Mouse (Mus musculus): Measurements from ENCODE around the gene Tmem26.
A peak's percentile ranks its signal among the peaks of the same experiment; 100 is the strongest.

Tmem26 gene

DNA sequence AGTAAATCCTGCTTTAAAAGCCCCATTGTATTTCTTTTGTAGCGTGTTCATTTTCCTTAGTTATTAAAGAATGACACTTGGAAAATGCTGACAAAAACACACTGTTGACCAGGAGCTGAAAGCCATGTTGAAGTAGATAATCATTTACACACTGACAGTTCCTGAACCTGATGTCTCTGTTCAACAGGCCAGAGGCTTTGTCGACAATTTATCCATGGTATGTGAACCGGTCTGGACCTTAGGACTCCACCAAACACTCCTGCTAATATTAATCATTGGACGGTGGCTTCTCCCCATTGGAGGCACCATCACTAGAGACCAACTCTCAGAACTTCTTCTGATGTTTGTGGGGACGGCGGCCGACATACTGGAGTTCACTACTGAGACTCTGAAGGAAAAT is 27.5 kb downstream of the Tmem26 start:
- DNase-seq (ENCODE audit: low read depth, low spot score), result no peak

DNA sequence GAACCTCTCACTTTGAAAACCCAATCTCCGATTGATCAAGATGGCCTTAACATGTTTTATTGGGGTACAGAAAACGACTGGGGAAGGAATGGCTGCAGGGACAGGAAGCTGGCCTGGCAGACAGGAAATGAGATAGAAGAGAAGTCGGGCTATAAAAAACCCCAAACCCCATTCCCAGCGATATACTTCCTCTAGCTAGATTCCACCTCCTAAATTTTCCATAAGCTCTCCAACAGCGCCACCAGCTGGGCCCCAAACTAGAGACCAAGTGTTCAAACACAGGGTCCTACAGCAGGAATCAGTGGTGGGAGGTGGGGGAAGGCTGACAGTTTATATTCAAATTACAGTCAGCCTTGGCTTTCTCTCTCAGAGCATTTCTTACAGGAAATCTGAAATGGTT is 35.8 kb downstream of the Tmem26 start:
- peak; percentile 20 for DNase-seq (ENCODE audit: low read depth, low spot score)

DNA sequence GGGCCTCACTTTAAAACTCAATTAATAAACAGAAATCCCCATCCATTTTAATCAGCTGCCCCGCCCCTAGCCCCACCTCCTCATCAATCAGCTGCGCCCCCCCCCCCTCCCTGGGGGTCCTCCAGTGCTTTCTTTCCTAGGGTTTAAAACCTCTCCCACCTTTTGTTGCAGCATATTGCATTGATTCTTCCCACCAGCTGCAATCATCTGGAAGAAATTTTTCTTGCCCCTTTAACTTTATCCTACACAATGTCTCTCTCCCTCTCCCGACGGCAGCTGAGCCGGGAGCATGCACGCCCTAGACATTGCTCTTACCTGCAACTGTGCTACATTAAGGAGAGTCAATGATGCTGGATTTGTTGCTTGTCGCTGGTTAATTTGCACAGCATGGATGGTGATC is 36.3 kb downstream of the Tmem26 start:
- no peak for DNase-seq (ENCODE audit: low read depth, low spot score)

DNA sequence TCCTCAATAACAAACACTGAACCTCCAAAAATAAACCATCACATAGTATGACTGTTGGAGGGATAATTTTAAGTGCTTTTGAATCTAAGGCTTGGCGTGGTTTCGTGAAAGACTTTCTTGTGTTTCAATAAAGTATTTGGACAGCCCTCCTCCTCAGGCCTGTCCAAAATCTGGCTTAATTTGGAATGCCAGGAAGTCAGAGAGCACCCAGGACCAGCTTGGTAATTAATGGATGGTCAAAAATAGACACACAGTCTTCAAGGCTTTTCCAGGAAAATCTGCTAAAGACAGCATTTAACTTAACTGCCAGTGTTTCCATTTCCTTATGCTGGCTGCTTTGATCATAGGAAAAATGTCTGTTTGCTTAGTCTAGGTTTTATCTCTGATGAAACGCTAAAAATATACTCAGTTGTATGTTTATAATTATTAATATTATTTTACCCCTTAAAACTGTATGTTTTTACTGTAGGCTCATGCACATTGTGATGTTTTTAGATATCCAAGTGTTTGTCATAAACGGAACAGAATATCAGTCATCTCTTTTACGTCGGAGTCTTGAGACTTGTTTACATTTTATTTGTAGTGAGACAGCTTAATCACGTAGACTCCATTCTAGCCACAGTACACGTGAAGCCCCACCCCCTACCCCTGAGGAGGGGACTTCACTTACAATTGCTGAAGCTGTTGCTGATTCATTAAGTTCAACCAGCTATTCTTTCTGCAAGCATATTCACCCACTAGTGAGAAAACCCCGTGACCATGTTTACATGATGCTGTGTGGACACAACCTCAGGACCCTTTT is 57.8 kb downstream of the Tmem26 start:
- no peak for DNase-seq (ENCODE audit: low read depth, low spot score)

DNA sequence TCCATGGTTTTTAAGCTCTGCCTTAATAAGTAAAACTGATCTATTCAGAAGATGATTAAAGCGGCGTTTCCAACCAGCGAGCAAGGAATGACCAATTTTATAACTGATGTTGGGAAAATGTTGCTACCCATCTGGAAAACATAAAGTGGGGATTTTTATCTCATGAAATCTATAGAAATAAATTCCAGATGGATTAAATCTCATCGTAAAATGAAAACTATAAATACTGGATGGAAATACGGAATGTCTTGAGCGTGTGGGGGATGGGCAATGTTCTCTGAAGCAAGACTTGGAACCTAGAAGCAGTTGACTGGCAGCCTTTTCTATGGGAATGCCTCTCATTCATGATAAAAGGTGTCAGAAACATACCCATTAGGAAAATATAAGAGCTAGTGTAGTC is 59.3 kb downstream of the Tmem26 start:
- no peak for DNase-seq (ENCODE audit: low read depth, low spot score)

DNA sequence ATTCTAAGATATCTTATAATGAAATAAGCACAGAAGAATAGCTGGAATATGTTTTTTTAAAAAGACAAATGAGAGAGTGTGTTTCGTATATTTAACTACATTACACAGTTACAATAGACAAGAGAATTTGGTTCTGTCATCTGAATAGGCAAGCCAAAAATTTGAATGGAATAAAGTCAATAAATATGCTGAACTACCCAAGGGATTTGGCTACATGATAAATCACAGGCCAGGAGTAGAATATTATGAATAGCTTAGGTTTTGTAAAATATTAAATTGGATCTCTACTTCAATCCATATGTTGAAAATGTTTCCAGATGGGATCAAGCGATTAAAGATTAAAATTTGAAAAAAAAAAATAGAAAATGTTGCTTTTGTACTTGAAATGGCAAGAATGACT is 60.4 kb downstream of the Tmem26 start:
- DNase-seq (ENCODE audit: low read depth, low spot score), result no peak

DNA sequence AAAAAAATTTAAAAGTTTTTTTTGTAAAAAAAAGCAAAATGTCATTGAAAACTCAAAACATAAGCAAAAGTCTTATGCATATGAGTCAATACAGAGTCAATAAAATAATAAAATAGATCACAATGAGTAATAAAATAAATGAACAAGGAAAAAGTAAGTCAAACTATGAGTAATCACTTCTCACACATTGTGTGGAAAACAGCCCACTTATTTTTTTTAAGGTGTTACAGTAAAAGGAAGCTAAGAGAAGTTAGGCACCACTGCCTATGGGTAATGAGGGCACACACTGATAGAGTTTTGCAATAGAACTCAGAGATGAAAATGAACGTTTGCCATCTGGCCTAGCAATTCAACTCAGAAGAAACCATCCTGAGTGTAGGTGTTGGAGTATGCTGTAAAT is 61.0 kb downstream of the Tmem26 start:
- DNase-seq (ENCODE audit: low read depth, low spot score), result peak; percentile 8

DNA sequence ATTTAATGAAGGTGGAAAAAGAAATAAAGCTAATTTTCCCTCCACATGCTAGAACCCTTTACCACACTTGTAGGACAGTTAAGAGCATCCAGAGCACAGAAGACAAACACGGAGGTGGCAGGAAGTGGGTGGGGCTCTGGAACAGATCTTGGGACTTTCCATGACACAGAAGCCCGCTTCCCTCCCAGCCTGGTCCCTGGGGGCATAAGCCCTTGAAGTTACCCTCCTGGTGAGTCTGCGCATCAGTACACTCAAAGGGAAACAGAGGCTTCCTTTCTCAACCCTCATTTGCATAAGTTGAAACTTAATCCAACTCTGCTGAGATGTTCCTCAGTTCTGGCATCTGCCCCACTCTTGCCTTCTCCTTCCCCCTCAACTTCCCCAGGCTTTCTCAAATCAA is 72.0 kb downstream of the Tmem26 start:
- peak; percentile 74 for DNase-seq (ENCODE audit: low read depth, low spot score)

DNA sequence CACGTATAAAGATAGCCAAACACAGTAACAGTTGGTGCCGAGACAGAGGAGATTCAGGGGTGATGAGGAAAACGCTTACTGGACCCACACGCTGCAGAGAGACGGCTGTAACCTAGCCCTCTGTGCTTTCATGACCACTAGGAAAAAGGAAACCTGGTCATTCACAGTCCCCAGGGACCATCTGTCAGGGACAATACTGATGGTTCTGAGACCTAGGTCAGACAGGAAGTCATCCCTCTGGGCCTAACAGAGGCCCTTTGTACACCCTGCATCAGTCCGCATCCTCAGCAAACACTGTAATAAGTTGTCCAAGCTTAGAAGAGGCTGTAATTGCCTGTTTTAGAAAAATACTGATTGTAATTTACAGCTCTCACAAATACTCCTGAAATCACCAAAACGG is 76.4 kb downstream of the Tmem26 start:
- no peak for DNase-seq (ENCODE audit: low read depth, low spot score)

DNA sequence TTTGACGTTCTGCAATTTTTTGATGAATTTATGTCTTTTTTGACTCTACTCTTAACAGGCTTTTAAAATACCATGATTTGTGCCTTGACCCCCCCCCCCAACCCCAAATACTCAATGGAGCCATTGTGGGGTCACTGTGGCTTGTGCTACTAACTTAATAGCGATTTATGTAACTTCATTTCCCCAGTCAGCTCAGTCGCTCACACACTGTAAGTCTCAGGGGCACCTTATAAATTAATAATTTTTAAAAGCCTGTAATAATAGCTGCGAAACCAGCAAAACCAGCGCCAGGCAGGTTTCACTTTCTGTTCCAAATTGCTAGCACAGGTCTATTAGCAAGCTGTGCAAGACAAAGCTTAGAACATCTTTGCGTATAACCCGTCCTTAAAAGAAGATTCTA is 76.9 kb downstream of the Tmem26 start:
- DNase-seq (ENCODE audit: low read depth, low spot score), result no peak

DNA sequence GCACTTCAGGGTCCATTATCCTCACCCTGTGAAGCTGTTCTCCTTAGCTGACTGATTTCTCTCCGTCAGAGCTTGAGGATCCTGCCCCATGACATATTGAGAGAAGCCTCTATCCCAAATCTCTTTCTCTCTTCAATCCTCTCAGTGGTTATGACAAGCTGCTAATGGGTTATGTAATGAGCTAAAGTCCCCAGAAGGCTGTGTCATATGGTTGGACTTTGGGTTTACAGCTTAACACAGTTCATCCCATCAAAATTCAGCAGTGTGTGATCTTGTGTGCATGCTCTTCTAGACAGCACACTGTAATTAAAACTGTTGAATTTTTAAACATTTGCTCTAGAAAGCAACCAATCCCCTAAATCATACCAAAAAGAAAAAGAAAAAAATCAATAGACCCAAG is 82.9 kb downstream of the Tmem26 start:
- no peak for DNase-seq (ENCODE audit: low read depth, low spot score)

DNA sequence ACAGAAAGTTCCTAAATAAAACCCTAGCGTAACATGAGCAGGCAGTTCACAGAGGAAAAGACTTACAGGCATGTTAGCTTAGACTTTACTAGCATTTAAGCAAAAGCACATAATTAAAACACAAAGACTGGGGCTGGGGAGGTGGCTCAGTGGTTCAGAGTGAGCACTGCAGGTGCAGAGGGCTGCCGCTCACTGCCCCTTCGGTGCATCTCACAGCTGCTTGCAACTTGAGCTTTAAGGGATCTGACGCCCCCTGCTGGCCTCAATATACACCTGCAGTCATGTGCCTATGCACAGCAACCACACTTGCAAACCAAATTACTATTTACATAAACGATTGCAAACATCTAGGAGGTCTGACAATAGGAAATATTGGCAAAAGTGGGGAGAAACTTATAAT is 87.5 kb downstream of the Tmem26 start:
- DNase-seq (ENCODE audit: low read depth, low spot score), result peak; percentile 7

DNA sequence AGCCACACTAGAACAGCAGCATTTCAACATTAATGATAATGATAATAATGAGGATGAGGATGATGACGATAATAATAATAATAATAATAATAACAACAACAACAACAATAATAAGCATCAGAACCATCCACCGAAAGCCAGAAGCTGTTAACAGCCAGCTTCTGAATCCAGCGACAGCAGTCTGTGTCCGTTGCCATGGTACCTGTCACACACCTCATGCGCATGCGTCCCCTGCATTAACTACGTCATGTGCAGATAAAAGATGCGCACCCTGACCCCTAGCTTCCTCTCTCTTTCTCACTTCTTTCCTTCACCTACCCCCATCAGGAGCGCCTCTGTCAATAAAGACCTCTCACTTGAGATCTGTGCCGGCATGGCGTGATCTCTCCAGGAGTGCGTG is 89.3 kb downstream of the Tmem26 start:
- DNase-seq (ENCODE audit: low read depth, low spot score), result no peak

DNA sequence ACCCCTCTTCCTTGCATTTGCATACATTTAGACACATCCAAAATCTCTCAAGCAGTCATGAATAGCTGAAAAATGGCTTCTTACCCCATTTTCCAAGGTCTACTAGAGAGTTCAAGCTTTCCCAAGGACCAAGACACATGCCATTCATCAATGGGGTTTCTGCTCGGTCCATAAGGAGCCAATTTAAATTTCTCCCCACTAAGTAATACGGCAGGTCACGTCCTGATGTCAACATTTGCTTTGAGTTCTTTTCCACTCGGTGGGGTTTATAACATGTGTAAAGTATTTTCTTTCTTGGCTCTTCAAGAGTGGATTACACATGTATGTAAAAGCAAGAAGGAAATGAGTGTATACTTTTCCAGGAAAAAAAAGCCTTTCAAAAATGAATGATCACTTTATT is 93.8 kb downstream of the Tmem26 start:
- DNase-seq (ENCODE audit: low read depth, low spot score), result no peak

DNA sequence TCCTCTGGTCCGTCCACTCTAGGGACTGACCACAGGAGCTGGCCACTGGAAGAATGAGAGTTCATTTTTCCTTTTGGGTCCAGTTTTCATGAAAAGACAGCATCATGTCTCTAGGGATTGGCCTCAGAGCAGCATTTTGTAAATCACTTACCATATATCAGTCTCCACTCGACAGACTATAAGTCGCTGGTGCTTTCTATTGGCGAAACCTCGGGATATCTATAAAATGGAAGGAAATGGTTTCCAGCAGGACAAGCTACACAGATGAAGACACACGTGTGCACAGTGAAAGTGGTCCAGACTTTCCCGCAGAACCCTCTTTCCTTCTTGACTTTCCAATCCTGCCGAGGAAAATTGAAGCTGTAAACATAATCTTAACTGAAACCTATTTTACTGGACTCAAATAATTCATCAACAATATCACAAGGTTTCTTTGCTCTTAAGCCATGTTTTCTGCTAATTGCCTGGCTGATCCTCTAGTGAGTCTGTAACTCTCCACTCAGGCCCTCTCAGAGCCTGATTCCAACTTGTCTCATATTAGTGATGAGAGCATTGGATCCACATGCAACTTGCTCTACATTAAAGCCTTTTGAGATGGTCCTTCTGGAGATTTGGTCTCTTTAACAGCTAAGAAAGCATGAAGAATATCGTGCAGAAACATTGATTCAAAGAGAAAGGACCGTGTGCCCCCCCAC is 94.8 kb downstream of the Tmem26 start:
- no peak for DNase-seq (ENCODE audit: low read depth, low spot score)

DNA sequence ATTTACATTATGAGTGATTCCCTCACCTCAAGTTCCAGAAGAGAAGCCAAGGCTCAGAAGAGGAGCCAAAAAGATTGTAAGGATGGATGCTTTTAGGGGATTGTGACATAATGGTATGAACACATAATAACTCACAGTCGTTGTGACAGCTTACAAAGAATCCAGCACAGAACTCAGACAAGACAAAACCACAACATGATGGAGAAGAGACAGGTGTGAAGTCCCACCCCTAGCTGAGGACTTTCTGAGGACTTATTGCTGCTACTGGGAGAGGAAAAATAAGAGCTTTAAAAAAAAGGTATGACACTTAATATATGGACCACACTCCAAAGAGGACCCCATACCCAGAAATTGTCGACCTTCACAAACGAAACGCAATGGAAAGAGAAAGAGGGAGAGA is 101.1 kb downstream of the Tmem26 start:
- DNase-seq (ENCODE audit: low read depth, low spot score), result no peak

All from CD4-positive helper T cell, adult 2 months (primary cell).